Mouse (Mus musculus): ENCODE measurements at regions not wholly inside any gene's neighbourhood (a gene's known extent, or its start where the extent isn't known, plus 50 kb on each side); places are given as distances from the start of the nearest gene placed in this dataset.

GRCm38 (mm10) chr3:63638572-63638971, 154.9 kb upstream of the Gm34302 start:
- CTCF ChIA-PET = no interaction called here

- CTCF ChIA-PET = no interaction called here
Measured at GRCm38 (mm10) chr3:63637913-63638312, 154.2 kb upstream of the Gm34302 start.

GRCm38 (mm10) chr3:63627724-63628123, 144.0 kb upstream of the Gm34302 start:
- CTCF ChIA-PET = no interaction called here

GRCm38 (mm10) chr3:63616127-63616526, 132.4 kb upstream of the Gm34302 start:
- CTCF ChIA-PET = no interaction called here

- CTCF ChIA-PET = no interaction called here
Measured at GRCm38 (mm10) chr3:63613652-63614051, 130.0 kb upstream of the Gm34302 start.

GRCm38 (mm10) chr3:63612767-63613363, 129.2 kb upstream of the Gm34302 start:
- CTCF ChIA-PET = no interaction called here

- CTCF ChIA-PET = no interaction called here
Measured at GRCm38 (mm10) chr3:63610113-63610919, 126.6 kb upstream of the Gm34302 start.

- CTCF ChIA-PET = no interaction called here
Measured at GRCm38 (mm10) chr3:63609454-63610112, 125.9 kb upstream of the Gm34302 start.

- CTCF ChIA-PET = no interaction called here
Measured at GRCm38 (mm10) chr3:63582717-63583696, 99.3 kb upstream of the Gm34302 start.

GRCm38 (mm10) chr3:63582180-63582579, 98.5 kb upstream of the Gm34302 start:
- CTCF ChIA-PET = no interaction called here

- CTCF ChIA-PET = no interaction called here
Measured at GRCm38 (mm10) chr3:63570607-63571353, 87.1 kb upstream of the Gm34302 start.

GRCm38 (mm10) chr3:63570082-63570481, 86.4 kb upstream of the Gm34302 start:
- CTCF ChIA-PET = no interaction called here

- CTCF ChIA-PET = no interaction called here
Measured at GRCm38 (mm10) chr3:63569004-63569596, 85.4 kb upstream of the Gm34302 start.

GRCm38 (mm10) chr3:63567726-63568125, 84.0 kb upstream of the Gm34302 start:
- CTCF ChIA-PET = no interaction called here

- CTCF ChIA-PET = no interaction called here
Measured at GRCm38 (mm10) chr3:63563057-63563456, 79.4 kb upstream of the Gm34302 start.

- CTCF ChIA-PET = no interaction called here
Measured at GRCm38 (mm10) chr3:63562532-63562931, 78.9 kb upstream of the Gm34302 start.

GRCm38 (mm10) chr3:63560745-63561151, 77.1 kb upstream of the Gm34302 start:
- CTCF ChIA-PET = no interaction called here

- CTCF ChIA-PET = no interaction called here
Measured at GRCm38 (mm10) chr3:63556741-63557140, 73.1 kb upstream of the Gm34302 start.

GRCm38 (mm10) chr3:63554872-63555271, 71.2 kb upstream of the Gm34302 start:
- CTCF ChIA-PET = interaction anchor here (0.6 to 0.7 kb wide), 2 partner anchors 374 to 1762 kb away, joined by 4 to 9 read pairs; no protein-coding TSS in a partner anchor

GRCm38 (mm10) chr3:63553426-63553825, 69.7 kb upstream of the Gm34302 start:
- CTCF ChIA-PET = no interaction called here

GRCm38 (mm10) chr3:63551661-63552060, 68.0 kb upstream of the Gm34302 start:
- CTCF ChIA-PET = no interaction called here

Data from spleen, embryonic (tissue).